Mouse (Mus musculus): ENCODE data around the gene Gtf2h1. TPM values are rescaled to one million over a fixed set of nuclear protein-coding genes. Genes with fewer than 3 reads are reported as not detected.

Gene Gtf2h1
- polyA plus RNA-seq, 1 experiment from 2014 or later = 52.3 TPM

GRCm38 (mm10) chr7:46845211-46845977 lies 49.5 kb downstream of the Gtf2h1 start:
- ATAC-seq = peak; percentile 88
- no peaks in the 10 kb centered on the region for H3K9me3 ChIP-seq (ENCODE audit: control insufficient read depth, low read length)

GRCm38 (mm10) chr7:46845978-46846485 lies 50.1 kb downstream of the Gtf2h1 start:
- 0% methylated on average over 36 of the region's 36 CpGs for WGBS
- peak; percentile 24 for ATAC-seq
- H3K4me3 ChIP-seq (replicated peaks; ENCODE audit: low read length) = peak overlapping the region; percentile 81
- H3K9ac ChIP-seq (replicated peaks; ENCODE audit: low read depth, low read length) = peak overlapping the region; percentile 83
- H3K4me2 ChIP-seq (ENCODE audit: low read length) = peak overlapping the region; percentile 85
- H3K36me3 ChIP-seq (ENCODE audit: control insufficient read depth, insufficient read depth) = peaks cover 11% of the 10 kb centered on the region
- peaks cover 18% of the 10 kb centered on the region for H3K4me1 ChIP-seq (replicated peaks; ENCODE audit: control insufficient read depth, insufficient read depth, low read length)
- H3K27me3 ChIP-seq (replicated peaks; ENCODE audit: control insufficient read depth, insufficient read depth, low read length) = no peaks in the 10 kb centered on the region; the same call in 1 of the 2 replicates
- H3K27ac ChIP-seq (ENCODE audit: low read length) = peak overlapping the region; percentile 85
- H3K9me3 ChIP-seq (ENCODE audit: control insufficient read depth, low read length) = no peaks in the 10 kb centered on the region

More at GRCm38 (mm10) chr7:46845211-46845977, 49.5 kb downstream of the Gtf2h1 start:
- peak overlapping the region; percentile 83 for H3K9ac ChIP-seq (replicated peaks; ENCODE audit: low read depth, low read length)
- H3K27ac ChIP-seq (ENCODE audit: low read length) = peak overlapping the region; percentile 85
- no peaks in the 10 kb centered on the region; the same call in 1 of the 2 replicates for H3K27me3 ChIP-seq (replicated peaks; ENCODE audit: control insufficient read depth, insufficient read depth, low read length)
- H3K4me3 ChIP-seq (replicated peaks; ENCODE audit: low read length) = peak overlapping the region; percentile 81
- H3K4me2 ChIP-seq (ENCODE audit: low read length) = peak overlapping the region; percentile 85
- H3K36me3 ChIP-seq (ENCODE audit: control insufficient read depth, insufficient read depth) = peaks cover 11% of the 10 kb centered on the region
- H3K4me1 ChIP-seq (replicated peaks; ENCODE audit: control insufficient read depth, insufficient read depth, low read length) = peaks cover 18% of the 10 kb centered on the region
- WGBS = under 1% methylated on average over 51 of the region's 51 CpGs

- 1% methylated on average over 28 of the region's 28 CpGs for WGBS
- no peaks in the 10 kb centered on the region for H3K27me3 ChIP-seq (replicated peaks; ENCODE audit: control insufficient read depth, insufficient read depth, low read length)
Observed at GRCm38 (mm10) chr7:46846486-46847244, 50.8 kb downstream of the Gtf2h1 start.

GRCm38 (mm10) chr7:46849287-46849686 lies 53.4 kb downstream of the Gtf2h1 start:
- Histone ChIP-seq H3K27ac (ENCODE audit: low read length) (no peak overlapping the region), H3K4me3 (replicated peaks; ENCODE audit: low read length) (no peak overlapping the region), H3K4me2 (ENCODE audit: low read length) (no peak overlapping the region), H3K9me3 (ENCODE audit: control insufficient read depth, low read length) (no peaks in the 10 kb centered on the region), H3K4me1 (replicated peaks; ENCODE audit: control insufficient read depth, insufficient read depth, low read length) (peaks cover 18% of the 10 kb centered on the region), H3K9ac (replicated peaks; ENCODE audit: low read depth, low read length) (no peak overlapping the region), H3K27me3 (replicated peaks; ENCODE audit: control insufficient read depth, insufficient read depth, low read length) (no peaks in the 10 kb centered on the region), H3K36me3 (ENCODE audit: control insufficient read depth, insufficient read depth) (peaks cover 21% of the 10 kb centered on the region)
- no peak for ATAC-seq
- 77% methylated on average over 5 of the region's 5 CpGs for WGBS

More at GRCm38 (mm10) chr7:46846486-46847244, 50.8 kb downstream of the Gtf2h1 start:
- no peaks in the 10 kb centered on the region for H3K9me3 ChIP-seq (ENCODE audit: control insufficient read depth, low read length)
- peak overlapping the region; percentile 85 for H3K27ac ChIP-seq (ENCODE audit: low read length)
- H3K4me1 ChIP-seq (replicated peaks; ENCODE audit: control insufficient read depth, insufficient read depth, low read length) = peaks cover 18% of the 10 kb centered on the region
- H3K4me3 ChIP-seq (replicated peaks; ENCODE audit: low read length) = peak overlapping the region; percentile 81
- H3K36me3 ChIP-seq (ENCODE audit: control insufficient read depth, insufficient read depth) = peaks cover 11% of the 10 kb centered on the region
- H3K4me2 ChIP-seq (ENCODE audit: low read length) = peak overlapping the region; percentile 85
- ATAC-seq = peak; percentile 49
- H3K9ac ChIP-seq (replicated peaks; ENCODE audit: low read depth, low read length) = peak overlapping the region; percentile 83

DNA sequence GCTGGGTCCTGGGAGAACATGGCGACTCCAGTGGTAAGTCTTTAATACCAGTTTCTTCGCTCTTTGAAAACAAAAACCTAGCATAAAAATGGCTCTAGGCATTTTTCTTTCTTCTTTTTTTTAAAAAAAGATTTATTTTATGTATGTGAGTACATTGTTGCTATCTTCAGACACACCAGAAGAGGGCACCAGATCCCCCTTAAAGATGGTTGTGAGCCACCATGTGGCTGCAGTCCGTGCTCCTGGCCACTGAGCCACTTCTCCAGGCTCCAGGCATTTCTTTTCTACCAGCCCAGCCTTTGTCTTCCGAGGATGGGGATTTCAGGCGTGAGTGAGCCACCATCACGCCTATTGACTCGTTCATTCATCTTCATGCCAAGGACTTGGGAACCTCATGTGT lies 55.1 kb downstream of the Gtf2h1 start:
- Histone ChIP-seq H3K4me1 (replicated peaks; ENCODE audit: control insufficient read depth, insufficient read depth, low read length) (peaks cover 10% of the 10 kb centered on the region), H3K4me3 (replicated peaks; ENCODE audit: low read length) (no peak overlapping the region), H3K36me3 (ENCODE audit: control insufficient read depth, insufficient read depth) (peaks cover 25% of the 10 kb centered on the region), H3K9me3 (ENCODE audit: control insufficient read depth, low read length) (no peaks in the 10 kb centered on the region), H3K4me2 (ENCODE audit: low read length) (no peak overlapping the region), H3K9ac (replicated peaks; ENCODE audit: low read depth, low read length) (no peak overlapping the region), H3K27me3 (replicated peaks; ENCODE audit: control insufficient read depth, insufficient read depth, low read length) (no peaks in the 10 kb centered on the region), H3K27ac (ENCODE audit: low read length) (no peak overlapping the region)
- ATAC-seq = no peak
- WGBS = 55% methylated on average over 7 of the region's 7 CpGs

DNA sequence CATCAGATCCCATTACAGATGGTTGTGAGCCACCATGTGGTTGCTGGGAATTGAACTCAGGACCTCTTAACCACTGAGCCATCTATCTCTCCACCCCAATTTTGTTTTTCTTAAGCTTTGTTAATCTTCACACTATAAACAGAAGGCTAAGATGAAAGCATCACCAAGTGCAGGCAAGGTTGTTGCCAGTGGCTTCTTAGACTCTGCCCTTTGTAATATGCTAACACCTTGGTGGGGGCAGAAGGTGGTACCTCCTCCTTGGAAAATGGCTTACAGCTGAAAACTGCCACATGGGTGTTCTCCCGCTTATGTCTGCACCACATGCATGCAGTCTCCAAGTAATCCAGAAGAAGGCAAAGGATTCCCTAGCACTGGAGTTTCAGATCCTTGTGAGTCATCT lies 56.8 kb downstream of the Gtf2h1 start:
- no peak for ATAC-seq
- H3K4me2 ChIP-seq (ENCODE audit: low read length) = no peak overlapping the region
- H3K4me1 ChIP-seq (replicated peaks; ENCODE audit: control insufficient read depth, insufficient read depth, low read length) = no peaks in the 10 kb centered on the region
- no peaks in the 10 kb centered on the region for H3K9me3 ChIP-seq (ENCODE audit: control insufficient read depth, low read length)
- no peak overlapping the region for H3K9ac ChIP-seq (replicated peaks; ENCODE audit: low read depth, low read length)
- no peak overlapping the region for H3K4me3 ChIP-seq (replicated peaks; ENCODE audit: low read length)
- H3K36me3 ChIP-seq (ENCODE audit: control insufficient read depth, insufficient read depth) = peaks cover 25% of the 10 kb centered on the region
- WGBS = 84% methylated on average over 1 of the region's 1 CpGs
- H3K27ac ChIP-seq (ENCODE audit: low read length) = no peak overlapping the region
- H3K27me3 ChIP-seq (replicated peaks; ENCODE audit: control insufficient read depth, insufficient read depth, low read length) = no peaks in the 10 kb centered on the region

DNA sequence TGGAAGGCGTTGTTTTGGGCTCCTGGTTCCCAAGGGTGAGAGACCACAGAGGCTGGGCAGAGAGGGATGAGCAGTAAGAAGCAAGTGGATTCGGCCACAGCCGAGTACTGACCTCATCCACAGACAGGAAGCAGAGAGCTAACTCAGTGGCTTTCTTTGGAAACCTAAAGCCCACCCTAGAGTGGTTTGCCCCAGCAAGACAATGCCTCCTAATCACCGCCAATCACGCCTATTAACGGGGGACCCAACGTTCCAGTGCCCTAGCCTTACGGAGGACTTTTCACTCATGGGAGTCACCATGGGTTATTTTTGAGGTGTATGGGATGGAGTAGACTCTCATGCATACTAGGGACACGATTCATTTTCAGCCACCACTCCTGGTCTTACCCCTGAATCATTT lies 57.5 kb downstream of the Gtf2h1 start:
- Histone ChIP-seq H3K4me3 (replicated peaks; ENCODE audit: low read length) (no peak overlapping the region), H3K27ac (ENCODE audit: low read length) (no peak overlapping the region), H3K9ac (replicated peaks; ENCODE audit: low read depth, low read length) (no peak overlapping the region), H3K4me2 (ENCODE audit: low read length) (no peak overlapping the region), H3K36me3 (ENCODE audit: control insufficient read depth, insufficient read depth) (peaks cover 25% of the 10 kb centered on the region), H3K4me1 (replicated peaks; ENCODE audit: control insufficient read depth, insufficient read depth, low read length) (no peaks in the 10 kb centered on the region), H3K27me3 (replicated peaks; ENCODE audit: control insufficient read depth, insufficient read depth, low read length) (no peaks in the 10 kb centered on the region), H3K9me3 (ENCODE audit: control insufficient read depth, low read length) (no peaks in the 10 kb centered on the region)
- WGBS = 82% methylated on average over 9 of the region's 9 CpGs
- no peak for ATAC-seq

GRCm38 (mm10) chr7:46855866-46856560 lies 60.1 kb downstream of the Gtf2h1 start:
- no peak overlapping the region for H3K4me3 ChIP-seq (replicated peaks; ENCODE audit: low read length)
- no peaks in the 10 kb centered on the region for H3K27me3 ChIP-seq (replicated peaks; ENCODE audit: control insufficient read depth, insufficient read depth, low read length)
- peaks cover 14% of the 10 kb centered on the region for H3K36me3 ChIP-seq (ENCODE audit: control insufficient read depth, insufficient read depth)
- no peak overlapping the region for H3K27ac ChIP-seq (ENCODE audit: low read length)
- no peak overlapping the region for H3K4me2 ChIP-seq (ENCODE audit: low read length)
- WGBS = 74% methylated on average over 7 of the region's 7 CpGs
- H3K9me3 ChIP-seq (ENCODE audit: control insufficient read depth, low read length) = no peaks in the 10 kb centered on the region
- ATAC-seq = no peak
- H3K4me1 ChIP-seq (replicated peaks; ENCODE audit: control insufficient read depth, insufficient read depth, low read length) = no peaks in the 10 kb centered on the region
- no peak overlapping the region for H3K9ac ChIP-seq (replicated peaks; ENCODE audit: low read depth, low read length)

- H3K4me2 ChIP-seq (ENCODE audit: low read length) = no peak overlapping the region
- no peaks in the 10 kb centered on the region for H3K4me1 ChIP-seq (replicated peaks; ENCODE audit: control insufficient read depth, insufficient read depth, low read length)
- no peaks in the 10 kb centered on the region for H3K9me3 ChIP-seq (ENCODE audit: control insufficient read depth, low read length)
- H3K27ac ChIP-seq (ENCODE audit: low read length) = no peak overlapping the region
- no peaks in the 10 kb centered on the region for H3K27me3 ChIP-seq (replicated peaks; ENCODE audit: control insufficient read depth, insufficient read depth, low read length)
- 78% methylated on average over 9 of the region's 9 CpGs for WGBS
- peaks cover 14% of the 10 kb centered on the region for H3K36me3 ChIP-seq (ENCODE audit: control insufficient read depth, insufficient read depth)
- no peak overlapping the region for H3K4me3 ChIP-seq (replicated peaks; ENCODE audit: low read length)
- H3K9ac ChIP-seq (replicated peaks; ENCODE audit: low read depth, low read length) = no peak overlapping the region
- no peak for ATAC-seq
Observed at GRCm38 (mm10) chr7:46857436-46857835, 61.5 kb downstream of the Gtf2h1 start.
